Mouse (Mus musculus) liver, adult 2 months (tissue): ENCODE data around the gene Pgd. TPM values are rescaled to one million over a fixed set of nuclear protein-coding genes. Genes with fewer than 3 reads are reported as not detected.

Experiments used
- DNase-seq: peaks from one replicate; pipeline ENCODE4 v3.0.0-alpha.2; 2011; ENCODE audit warnings: low read depth, low spot score; ENCODE audit errors: extremely low read depth
- H3K27ac ChIP-seq: fragments of 200-500 bp; replicated peaks from 2 replicates; pipeline ENCODE4 v1.5.1; 2012; ENCODE audit warnings: low read depth, mild to moderate bottlenecking, control low read depth, inconsistent platforms, low read length; ENCODE audit not compliant: insufficient read depth
- H3K27me3 ChIP-seq: fragments of 200-500 bp; 2 replicates; pipeline ENCODE4 v1.6.1; 2012; ENCODE audit warnings: mild to moderate bottlenecking, moderate library complexity, low read length, inconsistent platforms; ENCODE audit not compliant: control insufficient read depth, insufficient read depth
- H3K36me3 ChIP-seq: fragments of 200-500 bp; 2 replicates; pipeline ENCODE4 v1.6.1; 2012; ENCODE audit warnings: low read length, inconsistent platforms; ENCODE audit not compliant: control insufficient read depth, insufficient read depth
- H3K4me1 ChIP-seq: fragments of 200-500 bp; 2 replicates; pipeline ENCODE4 v1.6.1; 2011; ENCODE audit warnings: low read length; ENCODE audit not compliant: control insufficient read depth, insufficient read depth
- H3K4me3 ChIP-seq: fragments of 200-500 bp; 2 replicates; pipeline ENCODE4 v1.5.1; 2011; ENCODE audit warnings: low read depth, mild to moderate bottlenecking, control low read depth, low read length, moderate library complexity; ENCODE audit not compliant: insufficient read depth
- H3K79me2 ChIP-seq: fragments of 200-500 bp; 2 replicates; pipeline ENCODE4 v1.6.1; 2012; ENCODE audit warnings: inconsistent platforms, mild to moderate bottlenecking, low read length, moderate library complexity; ENCODE audit not compliant: control insufficient read depth, insufficient read depth
- H3K9ac ChIP-seq: fragments of 200-500 bp; 2 replicates; pipeline ENCODE4 v1.6.1; 2012; ENCODE audit warnings: low read depth, mild to moderate bottlenecking, control low read depth, inconsistent platforms, low read length
- CTCF ChIP-seq: fragments of 200-500 bp; IDR thresholded peaks from 2 replicates; pipeline ENCODE4 v1.5.1; 2011; ENCODE audit warnings: low read depth, low read length, control low read depth
- POLR2A ChIP-seq: fragments of 200-500 bp; IDR thresholded peaks from 2 replicates; pipeline ENCODE4 v1.6.1; 2011; ENCODE audit warnings: low read length, control low read depth; ENCODE audit not compliant: insufficient read depth; ENCODE audit errors: extremely low read depth
- WGBS: fragments of 180-500 bp; shearing (Covaris S2); methylation state at CpG from one replicate; pipeline ENCODE4 v1.1.7; 2018; 5-methylcytosine and 5-hydroxymethylcytosine counted together
- polyA plus RNA-seq: library from polyadenylated mRNA; depleted of rRNA; stranded (reverse); fragments of >200 nt; gene quantifications from 2 replicates; pipeline ENCODE4 v1.2.3, GENCODE M21; 2012
- total RNA-seq: library from RNA; depleted of rRNA; stranded (reverse); fragments of >200 nt; gene quantifications from 2 replicates; pipeline ENCODE4 v1.2.3, GENCODE M21; 2014

The Pgd gene
- total and polyA plus RNA-seq, 2 experiments, result 13.1 to 51.1 TPM

DNA sequence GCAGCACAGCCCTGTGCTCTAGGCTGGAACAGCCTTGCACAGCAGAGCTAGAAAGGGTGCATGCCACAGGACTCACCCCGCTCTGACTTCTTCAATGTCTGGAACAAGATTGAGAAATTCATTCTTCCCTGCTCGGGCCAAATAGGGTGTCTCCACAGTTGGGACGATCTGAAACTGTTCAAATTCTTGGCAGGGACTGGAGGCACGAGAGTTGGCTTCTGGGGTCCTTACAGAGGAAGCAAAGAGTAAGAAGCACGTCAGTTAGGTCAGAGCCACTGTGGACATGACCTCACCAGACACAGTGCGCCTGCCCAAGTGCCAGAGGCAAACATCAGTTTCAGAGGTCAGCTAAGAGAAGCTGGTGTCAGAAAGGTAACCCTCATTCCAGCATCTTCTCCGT, 15.6 kb upstream of the Pgd start:
- TF ChIP-seq POLR2A (no peak), CTCF (no peak)
- 66% methylated on average over 7 of the region's 7 CpGs for whole genome bisulfite sequencing
- no peaks in the 10 kb centered on the region for H3K27me3 ChIP-seq
- no peak overlapping the region for H3K4me3 ChIP-seq
- H3K9ac ChIP-seq, result no peak overlapping the region
- no peak overlapping the region for H3K27ac ChIP-seq
- no peaks in the 10 kb centered on the region for H3K79me2 ChIP-seq
- peak; percentile 41 for DNase-seq
- H3K36me3 ChIP-seq, result peaks cover 44% of the 10 kb centered on the region
- peaks cover 4% of the 10 kb centered on the region for H3K4me1 ChIP-seq

DNA sequence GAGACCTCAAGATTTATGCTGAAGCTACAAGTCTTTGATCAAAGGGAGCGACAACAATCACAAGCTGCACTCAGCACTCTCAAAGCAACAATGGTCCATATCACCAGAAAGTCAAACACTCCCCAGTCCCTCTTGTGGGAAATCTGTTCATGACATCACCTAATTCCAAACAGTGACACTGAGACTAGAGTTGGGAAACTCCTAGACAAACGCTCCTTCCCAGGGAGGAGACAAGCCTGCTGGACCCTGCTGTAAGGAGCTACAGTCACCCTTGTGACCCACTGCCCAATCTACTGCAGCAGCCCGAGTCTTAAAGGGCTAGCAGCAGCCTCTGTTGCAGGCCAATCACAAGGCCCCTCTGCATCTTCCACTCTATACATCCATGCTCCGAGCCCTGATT, 13.0 kb upstream of the Pgd start:
- Histone ChIP-seq H3K4me3 (no peak overlapping the region), H3K27ac (no peak overlapping the region), H3K79me2 (no peaks in the 10 kb centered on the region), H3K36me3 (peaks cover 34% of the 10 kb centered on the region), H3K9ac (no peak overlapping the region), H3K27me3 (no peaks in the 10 kb centered on the region), H3K4me1 (peaks cover 8% of the 10 kb centered on the region)
- 59% methylated on average over 4 of the region's 4 CpGs for WGBS
- no peak for TF ChIP-seq POLR2A
- no peak for TF ChIP-seq CTCF
- DNase-seq, result no peak

DNA sequence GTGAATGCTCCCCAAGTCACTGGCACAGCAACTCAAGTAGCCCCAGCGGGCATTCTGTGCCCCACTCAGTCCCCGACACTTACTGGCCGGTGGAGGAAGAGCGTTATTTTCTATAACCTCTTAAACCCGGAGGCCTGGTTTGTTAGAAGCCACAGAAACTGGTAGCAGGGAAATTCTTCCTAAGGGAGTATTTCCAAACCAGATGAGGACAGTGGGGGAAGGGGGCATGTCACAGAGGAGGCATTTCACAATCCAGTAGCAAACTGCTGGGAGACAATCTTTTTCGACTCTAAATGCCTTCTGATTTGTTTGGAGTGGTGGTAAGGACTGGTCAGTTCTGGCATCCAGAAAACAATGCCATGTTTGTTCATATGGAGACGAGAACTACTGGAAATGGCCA, 12.6 kb upstream of the Pgd start:
- DNase-seq, result peak; percentile 30
- H3K9ac ChIP-seq, result no peak overlapping the region
- no peak for TF ChIP-seq CTCF
- TF ChIP-seq POLR2A, result no peak
- H3K36me3 ChIP-seq, result peaks cover 32% of the 10 kb centered on the region
- H3K79me2 ChIP-seq, result no peaks in the 10 kb centered on the region
- peaks cover 8% of the 10 kb centered on the region for H3K4me1 ChIP-seq
- no peak overlapping the region for H3K4me3 ChIP-seq
- H3K27ac ChIP-seq, result no peak overlapping the region
- no peaks in the 10 kb centered on the region for H3K27me3 ChIP-seq
- WGBS, result 63% methylated on average over 7 of the region's 7 CpGs

DNA sequence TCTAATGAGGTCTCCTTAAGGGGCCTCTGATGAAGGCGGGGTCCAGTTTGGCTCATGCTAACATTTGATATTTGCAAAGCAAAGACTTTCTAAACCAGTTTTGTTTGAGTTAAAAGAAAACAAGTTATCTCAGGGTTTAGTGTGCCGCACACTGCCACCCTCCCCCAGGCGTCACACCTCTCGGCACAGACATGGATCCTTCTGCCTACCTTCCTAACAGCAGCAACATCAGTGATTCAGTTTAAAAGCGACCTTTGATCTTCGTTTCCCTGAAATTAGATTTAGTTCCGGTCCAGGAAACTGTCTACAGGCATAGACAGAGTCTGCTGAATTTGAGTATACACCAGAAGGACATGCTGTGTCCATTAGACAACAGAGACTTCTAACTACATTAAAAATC, 11.8 kb upstream of the Pgd start:
- no peaks in the 10 kb centered on the region for H3K27me3 ChIP-seq
- H3K4me1 ChIP-seq, result peaks cover 8% of the 10 kb centered on the region
- no peak overlapping the region for H3K27ac ChIP-seq
- peak; percentile 15 for DNase-seq
- no peak overlapping the region for H3K4me3 ChIP-seq
- H3K79me2 ChIP-seq, result no peaks in the 10 kb centered on the region
- H3K9ac ChIP-seq, result no peak overlapping the region
- WGBS, result 54% methylated on average over 7 of the region's 7 CpGs
- TF ChIP-seq POLR2A (no peak), CTCF (no peak)
- peaks cover 32% of the 10 kb centered on the region for H3K36me3 ChIP-seq

DNA sequence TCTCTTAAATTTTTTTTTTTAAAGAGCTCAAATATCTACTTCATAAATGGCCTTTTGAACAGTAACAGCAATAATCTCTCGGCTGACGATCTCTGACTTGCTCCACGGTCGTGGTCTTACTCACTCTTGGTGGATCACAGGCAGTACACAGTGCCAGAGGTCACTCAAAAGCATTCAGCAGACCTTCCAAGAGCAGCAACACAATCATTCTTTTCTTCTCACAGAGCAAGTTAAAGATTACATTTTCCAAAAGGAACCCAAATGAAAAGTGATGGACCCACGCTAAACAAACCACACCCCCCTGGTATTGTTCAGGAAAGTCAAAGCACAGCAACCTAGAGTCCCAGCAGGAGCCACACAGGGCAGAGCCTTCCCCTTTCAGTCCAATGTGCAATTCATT, 10.5 kb upstream of the Pgd start:
- no peak for DNase-seq
- no peak overlapping the region for H3K27ac ChIP-seq
- H3K27me3 ChIP-seq, result no peaks in the 10 kb centered on the region
- H3K4me1 ChIP-seq, result peaks cover 9% of the 10 kb centered on the region
- no peak overlapping the region for H3K9ac ChIP-seq
- TF ChIP-seq CTCF (no peak), POLR2A (no peak)
- H3K79me2 ChIP-seq, result no peaks in the 10 kb centered on the region
- H3K4me3 ChIP-seq, result no peak overlapping the region
- H3K36me3 ChIP-seq, result peaks cover 29% of the 10 kb centered on the region
- WGBS, result 31% methylated on average over 5 of the region's 5 CpGs

DNA sequence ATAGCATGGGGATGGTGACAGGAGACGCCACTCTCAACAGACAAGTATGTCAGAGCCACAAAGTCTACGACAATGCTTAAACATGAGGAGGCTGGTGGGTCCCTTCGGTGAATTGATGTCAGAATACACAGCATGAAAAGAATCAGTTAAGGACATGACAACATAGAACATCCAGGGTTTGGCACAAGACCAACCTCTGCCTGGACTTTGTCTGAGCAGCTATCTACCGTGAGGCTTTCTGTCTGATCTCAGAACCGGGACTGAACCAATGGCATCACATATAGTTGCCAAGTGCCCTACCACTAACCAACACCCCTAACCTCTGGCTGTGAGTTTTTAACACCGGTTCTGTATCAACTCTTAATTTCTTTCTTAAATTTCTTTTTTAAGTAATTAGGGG, 10.1 kb upstream of the Pgd start:
- H3K4me3 ChIP-seq, result no peak overlapping the region
- H3K27ac ChIP-seq, result no peak overlapping the region
- H3K4me1 ChIP-seq, result peaks cover 11% of the 10 kb centered on the region
- no peaks in the 10 kb centered on the region for H3K27me3 ChIP-seq
- 38% methylated on average over 6 of the region's 6 CpGs for WGBS
- no peak overlapping the region for H3K9ac ChIP-seq
- no peaks in the 10 kb centered on the region for H3K79me2 ChIP-seq
- peaks cover 29% of the 10 kb centered on the region for H3K36me3 ChIP-seq
- no peak for TF ChIP-seq POLR2A
- no peak for TF ChIP-seq CTCF
- DNase-seq, result peak; percentile 72
